Mouse (Mus musculus) thymus, adult 2 months (tissue): ENCODE measurements around the gene Prkci. TPM values are rescaled to one million over a fixed set of nuclear protein-coding genes. Genes with fewer than 3 reads are reported as not detected.

ENCODE experiments used
- DNase-seq: peaks from one replicate; pipeline ENCODE4 v3.0.0; 2021
- H3K27ac ChIP-seq: fragments of 200-500 bp; 2 replicates; pipeline ENCODE4 v1.5.1; 2012; ENCODE audit warnings: low read length, control low read depth; ENCODE audit not compliant: control insufficient read depth, insufficient read depth
- H3K27me3 ChIP-seq: fragments of 200-500 bp; 2 replicates; pipeline ENCODE4 v1.6.1; 2012; ENCODE audit warnings: mild to moderate bottlenecking, low read length, moderate library complexity, mixed read lengths; ENCODE audit not compliant: control insufficient read depth, insufficient read depth
- H3K36me3 ChIP-seq: fragments of 200-500 bp; 2 replicates; pipeline ENCODE4 v1.6.1; 2012; ENCODE audit warnings: mild to moderate bottlenecking, low read length, moderate library complexity; ENCODE audit not compliant: control insufficient read depth, insufficient read depth
- H3K4me1 ChIP-seq: fragments of 200-500 bp; replicated peaks from 2 replicates; pipeline ENCODE4 v1.6.1; 2012; ENCODE audit warnings: low read length; ENCODE audit not compliant: control insufficient read depth, insufficient read depth
- H3K4me3 ChIP-seq: fragments of 200-500 bp; 2 replicates; pipeline ENCODE4 v1.5.1; 2012; ENCODE audit warnings: mild to moderate bottlenecking, low read length, control low read depth, moderate library complexity; ENCODE audit not compliant: control insufficient read depth, insufficient read depth
- CTCF ChIP-seq: fragments of 200-500 bp; IDR thresholded peaks from 2 replicates; pipeline ENCODE4 v1.5.1; 2012; ENCODE audit warnings: mild to moderate bottlenecking, control low read depth, low read length, moderate library complexity, borderline replicate concordance; ENCODE audit not compliant: control insufficient read depth, poor library complexity, insufficient read depth; ENCODE audit errors: extremely low read depth
- POLR2A ChIP-seq: fragments of 200-500 bp; IDR thresholded peaks from 2 replicates; pipeline ENCODE4 v1.6.1; 2012; ENCODE audit warnings: mild to moderate bottlenecking, low read length, control low read depth, moderate library complexity; ENCODE audit not compliant: control insufficient read depth, poor library complexity, insufficient read depth; ENCODE audit errors: extremely low read depth
- WGBS: fragments of 180-500 bp; shearing (Covaris S2); methylation state at CpG from one replicate; pipeline ENCODE4 v1.1.7; 2018; 5-methylcytosine and 5-hydroxymethylcytosine counted together
- polyA plus RNA-seq: library from polyadenylated mRNA; depleted of rRNA; stranded (reverse); fragments of >200 nt; gene quantifications from 2 replicates; pipeline ENCODE4 v1.2.3, GENCODE M21; 2012

Gene Prkci
- polyA plus RNA-seq, 1 experiment = 12.8 TPM

DNA sequence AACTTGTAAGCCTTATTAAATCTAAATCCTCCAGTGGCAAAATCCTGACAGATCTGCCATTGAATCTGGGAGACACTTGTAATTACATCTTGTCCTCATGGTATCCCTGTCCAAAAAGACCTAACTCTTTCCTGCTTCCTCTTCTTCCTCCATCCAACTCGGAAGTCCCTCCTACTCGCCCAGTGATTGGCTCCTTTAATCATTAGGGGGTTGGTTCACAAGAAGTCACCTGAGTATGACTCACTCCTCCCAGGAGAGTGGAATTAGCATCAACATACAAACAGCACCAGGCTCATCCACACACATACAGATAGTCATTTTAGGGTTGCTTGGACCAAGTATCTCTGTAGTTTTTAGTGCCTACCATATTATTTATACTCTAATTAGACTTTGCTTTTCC is 47.4 kb downstream of the Prkci start:
- Histone ChIP-seq H3K4me1 (no peaks in the 10 kb centered on the region), H3K36me3 (no peaks in the 10 kb centered on the region), H3K27ac (no peak overlapping the region), H3K27me3 (no peaks in the 10 kb centered on the region), H3K4me3 (no peak overlapping the region)
- TF ChIP-seq POLR2A = no peak
- TF ChIP-seq CTCF = no peak
- 94% methylated on average over 2 of the region's 2 CpGs for WGBS
- DNase-seq = no peak

DNA sequence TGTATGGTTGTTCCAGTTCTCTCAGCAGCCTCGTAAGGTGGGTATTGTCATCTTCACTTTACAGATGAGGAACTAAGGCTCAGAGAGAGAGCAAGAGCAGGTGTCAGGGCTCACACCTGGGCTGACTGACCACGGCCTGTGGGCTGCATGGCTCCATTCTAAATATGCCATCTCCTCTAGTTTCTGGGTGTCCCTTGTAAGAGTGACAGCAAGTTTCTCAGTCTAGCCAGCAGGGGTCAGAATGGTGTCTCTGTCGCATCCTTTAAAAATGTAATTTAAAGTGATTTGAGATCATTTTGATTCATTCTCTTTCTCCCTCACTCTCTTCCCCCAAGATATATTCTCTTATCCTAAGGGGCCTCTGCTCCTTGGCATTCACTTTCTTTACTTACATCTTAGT is 51.7 kb downstream of the Prkci start:
- Histone ChIP-seq H3K4me3 (no peak overlapping the region), H3K4me1 (no peaks in the 10 kb centered on the region), H3K27ac (no peak overlapping the region), H3K27me3 (no peaks in the 10 kb centered on the region), H3K36me3 (no peaks in the 10 kb centered on the region)
- peak; percentile 28 for DNase-seq
- WGBS = 65% methylated on average over 3 of the region's 3 CpGs
- TF ChIP-seq POLR2A = no peak

DNA sequence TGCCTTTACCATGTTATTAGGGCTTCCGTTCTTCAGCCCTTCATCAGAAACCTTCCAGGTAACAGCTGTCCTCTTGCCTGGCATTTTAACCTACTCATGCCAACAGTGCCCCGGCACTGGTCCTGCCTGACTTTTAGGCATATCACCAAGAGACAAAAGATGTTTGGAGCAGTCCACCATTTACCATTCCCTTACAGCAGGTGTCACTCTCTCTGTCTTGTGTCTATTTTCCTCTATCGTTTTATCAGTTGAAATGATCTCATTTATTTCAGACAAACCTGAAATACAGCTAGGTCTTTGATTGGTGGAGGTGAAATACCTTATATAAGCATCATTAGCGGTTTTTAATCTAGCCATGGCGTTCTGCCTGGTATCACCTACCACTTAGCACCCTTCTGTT is 53.5 kb downstream of the Prkci start:
- Histone ChIP-seq H3K4me3 (no peak overlapping the region), H3K36me3 (no peaks in the 10 kb centered on the region), H3K4me1 (no peaks in the 10 kb centered on the region), H3K27ac (no peak overlapping the region), H3K27me3 (no peaks in the 10 kb centered on the region)
- WGBS = 83% methylated on average over 5 of the region's 5 CpGs
- DNase-seq = no peak
- TF ChIP-seq POLR2A = no peak
- TF ChIP-seq CTCF = no peak

DNA sequence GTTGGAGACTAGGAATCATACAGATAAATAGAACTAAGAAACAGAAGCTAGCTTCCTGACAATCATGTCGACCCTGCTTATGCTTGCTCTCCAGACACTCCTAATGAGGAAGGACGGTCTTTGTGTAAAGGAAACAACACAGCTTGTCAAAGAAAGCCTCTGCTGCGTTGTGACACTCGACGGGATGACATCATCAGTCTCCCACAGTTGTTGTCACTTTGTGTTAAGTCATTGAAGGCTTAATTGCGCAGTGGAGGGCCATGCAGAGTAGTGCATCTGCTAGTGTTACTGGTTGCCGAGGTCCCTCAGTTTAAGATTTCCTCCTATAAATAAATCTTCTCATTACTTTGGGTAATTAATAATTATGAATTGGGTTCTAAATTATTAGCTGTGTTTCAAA is 54.8 kb downstream of the Prkci start:
- Histone ChIP-seq H3K27me3 (no peaks in the 10 kb centered on the region), H3K36me3 (no peaks in the 10 kb centered on the region), H3K4me3 (no peak overlapping the region), H3K27ac (no peak overlapping the region), H3K4me1 (no peaks in the 10 kb centered on the region)
- DNase-seq = no peak
- WGBS = 86% methylated on average over 7 of the region's 7 CpGs
- TF ChIP-seq CTCF (no peak), POLR2A (no peak)

DNA sequence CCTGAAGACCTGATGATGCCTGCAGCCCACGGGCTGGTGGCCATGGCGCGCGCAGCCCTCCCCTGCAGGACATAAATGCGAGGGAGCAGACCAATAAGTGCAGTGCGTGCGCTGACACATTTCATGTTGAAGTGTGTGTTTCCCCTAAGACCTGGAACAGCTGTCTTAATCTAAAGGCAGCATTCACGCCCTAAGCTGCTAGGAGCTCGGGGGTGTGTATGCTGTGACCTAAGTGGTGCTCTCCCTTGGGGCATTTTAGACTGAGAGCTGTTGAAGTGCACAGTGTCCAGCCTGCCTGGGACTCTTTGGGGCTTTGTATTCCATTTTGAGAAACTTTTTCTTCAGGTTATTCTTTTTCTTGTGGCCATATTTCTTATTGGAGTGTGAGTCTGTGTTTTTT is 56.2 kb downstream of the Prkci start:
- no peak for DNase-seq
- H3K4me3 ChIP-seq = no peak overlapping the region
- H3K36me3 ChIP-seq = no peaks in the 10 kb centered on the region
- 96% methylated on average over 9 of the region's 9 CpGs for WGBS
- 0 out of 2 replicates have a peak, but pooled peaks cover 3% of the 10 kb centered on the region for H3K4me1 ChIP-seq
- TF ChIP-seq CTCF = no peak
- no peak for TF ChIP-seq POLR2A
- H3K27ac ChIP-seq = no peak overlapping the region
- no peaks in the 10 kb centered on the region for H3K27me3 ChIP-seq

DNA sequence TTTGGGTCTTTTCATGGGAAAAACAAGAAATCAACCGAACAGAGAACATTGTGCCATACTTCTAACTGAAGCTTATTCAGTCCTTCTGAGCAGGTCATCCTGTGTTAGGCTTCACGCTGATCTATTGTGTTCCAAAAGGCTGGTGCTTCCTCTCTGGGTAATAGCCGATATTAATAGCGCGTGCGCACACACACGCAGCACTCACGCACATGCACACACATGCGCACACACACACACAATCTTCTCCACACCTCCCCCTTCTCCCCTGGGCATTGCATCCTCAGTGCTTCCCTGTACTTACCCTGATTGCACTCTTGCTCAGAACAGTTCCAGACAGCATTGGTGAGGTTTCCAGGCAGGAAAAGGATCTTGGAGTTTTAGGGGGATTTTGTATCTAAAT is 57.6 kb downstream of the Prkci start:
- Histone ChIP-seq H3K4me3 (no peak overlapping the region), H3K4me1 (0 out of 2 replicates have a peak, but pooled peaks cover 3% of the 10 kb centered on the region), H3K27ac (no peak overlapping the region), H3K27me3 (no peaks in the 10 kb centered on the region), H3K36me3 (no peaks in the 10 kb centered on the region)
- no peak for DNase-seq
- WGBS = 96% methylated on average over 9 of the region's 9 CpGs
- TF ChIP-seq CTCF (no peak), POLR2A (no peak)

DNA sequence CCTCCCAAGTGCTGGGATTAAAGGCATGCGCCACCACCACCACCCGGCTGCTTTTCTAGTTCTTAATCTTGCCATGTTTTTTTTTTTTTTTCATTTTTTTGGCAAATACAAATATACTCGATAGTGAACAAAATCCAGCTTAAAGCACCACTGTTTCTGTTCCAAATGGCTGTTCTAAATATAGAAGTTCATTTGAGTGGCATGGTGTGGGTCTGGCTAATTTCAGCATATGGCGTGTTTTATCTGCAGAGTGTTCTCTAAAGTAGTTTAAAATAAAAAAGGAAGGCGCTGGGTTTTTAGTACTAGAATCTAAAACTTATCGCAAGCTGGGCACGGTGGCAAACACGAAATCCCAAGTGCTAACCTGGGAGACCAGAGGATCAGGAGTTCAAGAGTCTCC is 59.3 kb downstream of the Prkci start:
- no peak for TF ChIP-seq POLR2A
- TF ChIP-seq CTCF = no peak
- 94% methylated on average over 8 of the region's 8 CpGs for WGBS
- H3K36me3 ChIP-seq = no peaks in the 10 kb centered on the region
- no peak overlapping the region for H3K27ac ChIP-seq
- no peak overlapping the region for H3K4me3 ChIP-seq
- H3K4me1 ChIP-seq = 0 out of 2 replicates have a peak, but pooled peaks cover 3% of the 10 kb centered on the region
- no peaks in the 10 kb centered on the region for H3K27me3 ChIP-seq
- DNase-seq = no peak
